Mouse (Mus musculus) kidney, embryonic 15.5 days (tissue): ENCODE measurements around the gene Faah. TPM values are rescaled to one million over a fixed set of nuclear protein-coding genes. Genes with fewer than 3 reads are reported as not detected.

Experiments used
- ATAC-seq: fragments of 200-750 bp; cut with Nextera tagmentation; replicated peaks from 2 replicates; pipeline ENCODE4 v1.8.0; 2017; ENCODE audit warnings: moderate TSS enrichment; ENCODE audit not compliant: low FRiP score
- H3K27ac ChIP-seq: fragments of 300-500 bp; sonication (generic); 2 replicates; pipeline ENCODE4 v1.5.1; 2015; ENCODE audit warnings: mild to moderate bottlenecking, inconsistent platforms
- H3K27me3 ChIP-seq: fragments of 300-500 bp; sonication (generic); 2 replicates; pipeline ENCODE4 v1.6.1; 2015; ENCODE audit warnings: inconsistent platforms
- H3K36me3 ChIP-seq: fragments of 300-500 bp; sonication (generic); 2 replicates; pipeline ENCODE4 v1.6.1; 2015; ENCODE audit warnings: inconsistent platforms
- H3K4me1 ChIP-seq: fragments of 300-500 bp; sonication (generic); 2 replicates; pipeline ENCODE4 v1.6.1; 2015; ENCODE audit warnings: inconsistent platforms
- H3K4me2 ChIP-seq: fragments of 300-500 bp; sonication (generic); 2 replicates; pipeline ENCODE4 v1.6.1; 2015; ENCODE audit warnings: moderate library complexity, mild to moderate bottlenecking, inconsistent platforms
- H3K4me3 ChIP-seq: fragments of 300-500 bp; sonication (generic); replicated peaks from 2 replicates; pipeline ENCODE4 v1.5.1; 2015; ENCODE audit warnings: mild to moderate bottlenecking, inconsistent platforms
- H3K9ac ChIP-seq: fragments of 300-500 bp; sonication (generic); 2 replicates; pipeline ENCODE4 v1.6.1; 2015; ENCODE audit warnings: mild to moderate bottlenecking, inconsistent platforms
- H3K9me3 ChIP-seq: fragments of 300-500 bp; sonication (generic); replicated peaks from 2 replicates; pipeline ENCODE4 v1.6.1; 2016; ENCODE audit warnings: inconsistent platforms
- WGBS: fragments of 180-500 bp; shearing (Covaris S2); methylation state at CpG from one replicate; pipeline ENCODE4 v1.1.7; 2015; ENCODE audit warnings: mixed read lengths; 5-methylcytosine and 5-hydroxymethylcytosine counted together
- polyA plus RNA-seq: library from polyadenylated mRNA; unstranded; fragments of >200 nt; fragmentation: Nextera tagmentation; extraction: Ambion mirVana; gene quantifications from 2 replicates; pipeline ENCODE4 v1.2.1, GENCODE M21; 2015

The Faah gene
- polyA plus RNA-seq = 8.9 and 10.5 TPM in 2 replicates

- peak; percentile 83 for ATAC-seq
- H3K9ac ChIP-seq = peak within 1 kb of the TSS; percentile 46
- H3K4me2 ChIP-seq = peak within 1 kb of the TSS; percentile 98
- WGBS = 6% methylated on average over 18 of the region's 18 CpGs
- H3K4me3 ChIP-seq = peak within 1 kb of the TSS; percentile 65
- peaks cover 23% of the 10 kb centered on the region for H3K4me1 ChIP-seq
- H3K36me3 ChIP-seq = no peaks in the 10 kb centered on the region
- H3K27ac ChIP-seq = peak within 1 kb of the TSS; percentile 59; the same call in 1 of the 2 replicates
- no peaks in the 10 kb centered on the region for H3K9me3 ChIP-seq
- peaks cover 71% of the 10 kb centered on the region for H3K27me3 ChIP-seq
These were observed at the start of gene Faah for GRCm38 (mm10) chr4:116017902-116018746. Gene Faah (minus strand): TSS chr4:116017926.

GRCm38 (mm10) chr4:116063855-116064254 lies 46.1 kb upstream of the Faah start:
- no peaks in the 10 kb centered on the region for H3K4me1 ChIP-seq
- 55% methylated on average over 1 of the region's 1 CpGs for WGBS
- H3K27me3 ChIP-seq = no peaks in the 10 kb centered on the region
- H3K4me3 ChIP-seq = no peak overlapping the region
- peaks cover 42% of the 10 kb centered on the region for H3K36me3 ChIP-seq
- no peaks in the 10 kb centered on the region for H3K9me3 ChIP-seq
- no peak overlapping the region for H3K27ac ChIP-seq
- no peak for ATAC-seq
- no peak overlapping the region for H3K4me2 ChIP-seq
- H3K9ac ChIP-seq = no peak overlapping the region

GRCm38 (mm10) chr4:116059012-116059726 lies 41.4 kb upstream of the Faah start:
- H3K4me3 ChIP-seq = no peak overlapping the region
- ATAC-seq = no peak
- H3K27ac ChIP-seq = no peak overlapping the region
- no peak overlapping the region for H3K4me2 ChIP-seq
- no peak overlapping the region for H3K9ac ChIP-seq
- no peaks in the 10 kb centered on the region for H3K27me3 ChIP-seq
- no peaks in the 10 kb centered on the region for H3K9me3 ChIP-seq
- H3K36me3 ChIP-seq = no peaks in the 10 kb centered on the region
- 77% methylated on average over 5 of the region's 5 CpGs for WGBS
- H3K4me1 ChIP-seq = peaks cover under 1% of the 10 kb centered on the region; the same call in 1 of the 2 replicates

- H3K9me3 ChIP-seq = no peaks in the 10 kb centered on the region
- 3% methylated on average over 1 of the region's 1 CpGs for WGBS
- peaks cover 13% of the 10 kb centered on the region for H3K4me1 ChIP-seq
- H3K4me2 ChIP-seq = no peak overlapping the region
- H3K27ac ChIP-seq = no peak overlapping the region
- no peak overlapping the region for H3K9ac ChIP-seq
- H3K36me3 ChIP-seq = no peaks in the 10 kb centered on the region
- H3K4me3 ChIP-seq = no peak overlapping the region
- ATAC-seq = no peak
- H3K27me3 ChIP-seq = no peaks in the 10 kb centered on the region
These were observed 39.8 kb upstream of the Faah start for GRCm38 (mm10) chr4:116057559-116057958.

GRCm38 (mm10) chr4:116053399-116053961 lies 35.8 kb upstream of the Faah start, which contains the start of gene Nsun4:
Gene Nsun4 (minus strand): TSS chr4:116053876.
- Histone ChIP-seq H3K9me3 (no peaks in the 10 kb centered on the region), H3K27ac (peak within 1 kb of the TSS; percentile 97), H3K4me2 (peak within 1 kb of the TSS; percentile 91), H3K36me3 (peaks cover under 1% of the 10 kb centered on the region), H3K9ac (peak within 1 kb of the TSS; percentile 46), H3K4me1 (peaks cover 19% of the 10 kb centered on the region), H3K4me3 (peak within 1 kb of the TSS; percentile 68), H3K27me3 (no peaks in the 10 kb centered on the region)
- WGBS = 0% methylated on average over 35 of the region's 35 CpGs
- ATAC-seq = peak; percentile 95

- Histone ChIP-seq H3K27ac (peak overlapping the region; percentile 97), H3K27me3 (no peaks in the 10 kb centered on the region), H3K36me3 (peaks cover 8% of the 10 kb centered on the region), H3K4me3 (peak overlapping the region; percentile 68), H3K9me3 (no peaks in the 10 kb centered on the region), H3K4me1 (peaks cover 19% of the 10 kb centered on the region), H3K4me2 (peak overlapping the region; percentile 91), H3K9ac (peak overlapping the region; percentile 46)
- WGBS = 3% methylated on average over 22 of the region's 22 CpGs
- peak; percentile 74 for ATAC-seq
These were observed 35.0 kb upstream of the Faah start for GRCm38 (mm10) chr4:116052526-116053293.

- ATAC-seq = no peak
- peaks cover 19% of the 10 kb centered on the region for H3K4me1 ChIP-seq
- no peak overlapping the region for H3K4me2 ChIP-seq
- no peak overlapping the region for H3K4me3 ChIP-seq
- no peak overlapping the region for H3K9ac ChIP-seq
- WGBS = 84% methylated on average over 3 of the region's 3 CpGs
- H3K27ac ChIP-seq = no peak overlapping the region
- H3K27me3 ChIP-seq = no peaks in the 10 kb centered on the region
- peaks cover 24% of the 10 kb centered on the region for H3K36me3 ChIP-seq
- H3K9me3 ChIP-seq = no peaks in the 10 kb centered on the region
These were observed 31.5 kb upstream of the Faah start for GRCm38 (mm10) chr4:116049211-116049610.

GRCm38 (mm10) chr4:116048130-116048920 lies 30.6 kb upstream of the Faah start:
- no peak overlapping the region for H3K4me2 ChIP-seq

GRCm38 (mm10) chr4:116047681-116048080 lies 30.0 kb upstream of the Faah start:
- 90% methylated on average over 1 of the region's 1 CpGs for WGBS
- Histone ChIP-seq H3K4me1 (peaks cover 7% of the 10 kb centered on the region), H3K27ac (no peak overlapping the region), H3K4me3 (no peak overlapping the region), H3K27me3 (no peaks in the 10 kb centered on the region), H3K36me3 (peaks cover 35% of the 10 kb centered on the region), H3K9me3 (no peaks in the 10 kb centered on the region), H3K9ac (no peak overlapping the region), H3K4me2 (no peak overlapping the region)
- no peak for ATAC-seq

More at GRCm38 (mm10) chr4:116048130-116048920, 30.6 kb upstream of the Faah start:
- Histone ChIP-seq H3K9ac (no peak overlapping the region), H3K27ac (no peak overlapping the region), H3K27me3 (no peaks in the 10 kb centered on the region), H3K9me3 (no peaks in the 10 kb centered on the region), H3K4me1 (peaks cover 13% of the 10 kb centered on the region), H3K36me3 (peaks cover 31% of the 10 kb centered on the region), H3K4me3 (no peak overlapping the region)
- 80% methylated on average over 7 of the region's 7 CpGs for WGBS
- ATAC-seq = no peak

- peaks cover 45% of the 10 kb centered on the region for H3K36me3 ChIP-seq
- no peak for ATAC-seq
- H3K4me3 ChIP-seq = no peak overlapping the region
- no peak overlapping the region for H3K9ac ChIP-seq
- H3K4me2 ChIP-seq = no peak overlapping the region
- H3K9me3 ChIP-seq = no peaks in the 10 kb centered on the region
- H3K4me1 ChIP-seq = no peaks in the 10 kb centered on the region
- 90% methylated on average over 2 of the region's 2 CpGs for WGBS
- no peak overlapping the region for H3K27ac ChIP-seq
- no peaks in the 10 kb centered on the region for H3K27me3 ChIP-seq
These were observed 28.9 kb upstream of the Faah start for GRCm38 (mm10) chr4:116046604-116047003.

GRCm38 (mm10) chr4:116042186-116042585 lies 24.5 kb upstream of the Faah start:
- no peak overlapping the region for H3K4me3 ChIP-seq
- no peak overlapping the region for H3K4me2 ChIP-seq
- ATAC-seq = no peak
- no peaks in the 10 kb centered on the region for H3K4me1 ChIP-seq
- H3K9me3 ChIP-seq = no peaks in the 10 kb centered on the region
- H3K36me3 ChIP-seq = peaks cover 65% of the 10 kb centered on the region
- no peak overlapping the region for H3K9ac ChIP-seq
- H3K27me3 ChIP-seq = no peaks in the 10 kb centered on the region
- WGBS = 79% methylated on average over 3 of the region's 3 CpGs
- no peak overlapping the region for H3K27ac ChIP-seq
